Mouse (Mus musculus) limb, embryonic 11.5 days (tissue): ENCODE results near the gene Map3k6. TPM values are rescaled to one million over a fixed set of nuclear protein-coding genes. Genes with fewer than 3 reads are reported as not detected.

ENCODE experiments used
- ATAC-seq: fragments of 200-750 bp; cut with Nextera tagmentation; 2 replicates; pipeline ENCODE4 v1.8.0; 2017; ENCODE audit warnings: low read depth; ENCODE audit not compliant: insufficient number of reproducible peaks, low FRiP score, low TSS enrichment
- DNase-seq: peaks from one replicate; pipeline ENCODE4 v3.0.0-alpha.2; 2015; ENCODE audit warnings: low spot score
- H3K27ac ChIP-seq: fragments of 300-500 bp; sonication (generic); replicated peaks from 2 replicates; pipeline ENCODE4 v1.5.1; 2014; ENCODE audit warnings: low read depth, mild to moderate bottlenecking, low read length
- H3K27me3 ChIP-seq: fragments of 300-500 bp; sonication (generic); 2 replicates; pipeline ENCODE4 v1.6.1; 2014; ENCODE audit warnings: mild to moderate bottlenecking, low read length, mixed read lengths; ENCODE audit not compliant: control insufficient read depth, insufficient read depth
- H3K36me3 ChIP-seq: fragments of 300-500 bp; sonication (generic); 2 replicates; pipeline ENCODE4 v1.6.1; 2014; ENCODE audit warnings: mild to moderate bottlenecking, low read length, moderate library complexity, mixed read lengths; ENCODE audit not compliant: control insufficient read depth, insufficient read depth
- H3K4me1 ChIP-seq: fragments of 300-500 bp; sonication (generic); 2 replicates; pipeline ENCODE4 v1.6.1; 2014; ENCODE audit warnings: low read length, mixed read lengths; ENCODE audit not compliant: control insufficient read depth, insufficient read depth
- H3K4me2 ChIP-seq: fragments of 300-500 bp; sonication (generic); 2 replicates; pipeline ENCODE4 v1.6.1; 2014; ENCODE audit warnings: low read depth, mild to moderate bottlenecking, moderate library complexity; ENCODE audit not compliant: severe bottlenecking
- H3K4me3 ChIP-seq: fragments of 300-500 bp; sonication (generic); 2 replicates; pipeline ENCODE4 v1.5.1; 2014; ENCODE audit warnings: low read depth, low read length
- H3K9ac ChIP-seq: fragments of 300-500 bp; sonication (generic); 2 replicates; pipeline ENCODE4 v1.6.1; 2014; ENCODE audit warnings: mild to moderate bottlenecking, low read length
- H3K9me3 ChIP-seq: fragments of 300-500 bp; sonication (generic); 2 replicates; pipeline ENCODE4 v1.6.1; 2016; ENCODE audit warnings: low read length; ENCODE audit not compliant: control insufficient read depth
- WGBS: fragments of 180-500 bp; shearing (Covaris S2); extraction: QIAGEN DNeasy Blood & Tissue Kit; methylation state at CpG from one replicate; pipeline ENCODE4 v1.1.7; 2014; 5-methylcytosine and 5-hydroxymethylcytosine counted together
- polyA plus RNA-seq: library from polyadenylated mRNA; unstranded; fragments of >200 nt; fragmentation: Nextera tagmentation; extraction: Ambion mirVana; gene quantifications from 2 replicates; pipeline ENCODE4 v1.2.1, GENCODE M21; 2014

Gene Map3k6
- polyA plus RNA-seq, 1 experiment from 2014 or later: 1.7 TPM

DNA sequence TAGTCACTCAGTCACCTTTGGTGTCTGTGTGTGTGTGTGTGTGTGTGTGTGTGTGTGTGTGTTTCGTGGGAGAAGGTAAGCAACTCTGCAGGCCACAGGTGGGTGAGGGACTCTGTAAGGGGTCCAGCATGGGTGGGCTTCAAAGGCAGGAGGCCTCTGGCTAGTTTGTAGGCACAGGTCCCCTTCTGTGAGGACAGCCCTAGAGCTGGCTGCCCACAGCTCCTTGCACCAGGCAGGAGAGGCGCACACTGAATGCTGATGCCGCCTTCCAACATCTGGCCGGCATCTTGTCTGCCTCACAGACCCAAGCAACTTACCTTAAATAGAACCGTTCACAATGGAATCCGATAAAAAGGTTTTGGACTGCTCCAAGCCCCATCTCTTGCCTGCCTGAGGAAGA is 40.9 kb upstream of the Map3k6 start:
- H3K27ac ChIP-seq: peak overlapping the region; percentile 30
- H3K4me2 ChIP-seq: no peak overlapping the region; the same call in 1 of the 2 replicates
- no peak for DNase-seq
- H3K27me3 ChIP-seq: no peaks in the 10 kb centered on the region
- no peaks in the 10 kb centered on the region for H3K9me3 ChIP-seq
- no peak overlapping the region for H3K9ac ChIP-seq
- H3K4me1 ChIP-seq: peaks cover 59% of the 10 kb centered on the region
- WGBS: 43% methylated on average over 6 of the region's 6 CpGs
- no peak overlapping the region for H3K4me3 ChIP-seq
- H3K36me3 ChIP-seq: no peaks in the 10 kb centered on the region
- no peak for ATAC-seq

DNA sequence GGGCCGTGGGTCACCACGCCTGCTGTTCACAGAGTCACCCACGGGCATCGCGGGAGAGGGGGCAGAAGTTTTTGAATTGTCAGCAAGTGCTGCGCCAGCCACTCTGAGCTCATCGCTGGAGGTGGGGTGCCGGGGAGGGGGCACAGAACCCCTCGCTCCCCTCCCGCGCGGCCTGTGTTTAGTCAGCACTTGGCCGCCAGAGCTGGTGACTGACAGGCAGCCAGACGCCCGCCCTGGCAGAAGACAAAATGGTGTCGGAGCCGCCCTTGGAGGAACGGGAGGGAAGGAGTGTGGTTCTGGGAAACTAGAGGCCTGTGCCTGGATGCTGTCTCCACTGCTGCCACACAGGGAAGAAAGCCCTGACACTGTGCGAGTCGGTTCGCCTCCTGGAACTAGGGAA is 40.3 kb upstream of the Map3k6 start:
- DNase-seq (no peak), ATAC-seq (no peak)
- Histone ChIP-seq H3K4me2 (no peak overlapping the region; the same call in 1 of the 2 replicates), H3K27me3 (no peaks in the 10 kb centered on the region), H3K4me1 (peaks cover 61% of the 10 kb centered on the region), H3K27ac (peak overlapping the region; percentile 30; the same call in 1 of the 2 replicates), H3K4me3 (no peak overlapping the region), H3K9me3 (no peaks in the 10 kb centered on the region), H3K9ac (no peak overlapping the region), H3K36me3 (no peaks in the 10 kb centered on the region)
- WGBS: 39% methylated on average over 21 of the region's 21 CpGs

DNA sequence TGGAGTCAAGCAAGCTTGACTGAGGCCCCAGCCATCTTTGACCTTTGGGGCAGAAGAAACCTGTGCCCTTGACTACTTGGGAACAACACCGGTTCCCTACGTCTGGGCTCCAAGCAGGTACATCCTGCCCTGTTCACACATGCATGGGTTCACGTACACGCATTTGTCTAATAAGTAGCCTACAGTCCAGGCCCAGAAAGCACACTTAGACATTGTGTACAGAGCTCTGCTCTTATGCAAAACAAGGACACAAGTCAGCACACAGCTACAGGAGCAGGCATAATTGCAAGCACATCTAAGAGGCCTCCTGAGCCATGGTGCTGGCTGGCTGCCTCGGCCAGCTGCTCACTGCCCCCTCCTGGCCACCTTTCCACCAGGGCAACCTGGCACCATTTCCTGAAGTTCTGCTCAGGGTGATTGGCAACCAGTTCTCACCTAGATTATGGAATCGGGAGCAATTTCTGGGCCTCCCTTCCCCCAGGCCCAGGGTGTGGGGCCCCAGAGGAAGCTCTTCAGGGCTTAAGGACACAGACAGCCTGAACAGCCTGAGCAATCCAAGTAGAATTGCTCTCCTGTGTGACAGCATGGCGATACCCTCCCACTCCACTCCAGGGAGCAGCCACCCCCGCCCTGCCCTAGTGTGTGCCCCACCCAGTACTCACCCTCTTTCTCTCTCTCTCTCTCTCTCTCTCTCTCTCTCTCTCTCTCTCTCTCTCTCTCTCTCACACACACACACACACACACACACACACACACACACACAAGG is 39.4 kb upstream of the Map3k6 start:
- no peak for ATAC-seq
- WGBS: 61% methylated on average over 8 of the region's 8 CpGs
- no peak overlapping the region for H3K27ac ChIP-seq

DNA sequence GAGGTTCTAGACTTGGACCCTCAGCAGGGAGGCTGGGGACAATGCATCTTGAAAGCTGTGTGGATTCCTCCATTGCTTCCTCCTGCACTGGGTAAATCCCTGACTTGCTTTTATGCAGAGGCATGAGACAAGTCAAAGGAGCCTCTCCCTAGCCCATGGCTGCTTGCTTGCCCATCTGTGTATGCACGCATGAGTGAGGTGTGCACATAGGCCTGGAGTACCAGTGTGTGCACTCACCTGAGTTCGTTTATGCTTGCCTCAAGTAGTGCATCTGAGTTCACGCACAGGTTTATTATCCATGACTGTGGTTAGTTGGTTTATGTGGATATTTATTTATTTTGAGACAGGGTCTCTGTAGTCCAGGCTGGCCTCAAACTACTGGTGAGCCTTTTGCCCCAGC is 38.4 kb upstream of the Map3k6 start:
- Histone ChIP-seq H3K27me3 (no peaks in the 10 kb centered on the region), H3K4me1 (peaks cover 46% of the 10 kb centered on the region), H3K4me3 (no peak overlapping the region), H3K9me3 (no peaks in the 10 kb centered on the region), H3K27ac (no peak overlapping the region), H3K9ac (no peak overlapping the region), H3K36me3 (no peaks in the 10 kb centered on the region), H3K4me2 (no peak overlapping the region)
- no peak for ATAC-seq
- 95% methylated on average over 3 of the region's 3 CpGs for WGBS
- no peak for DNase-seq

More for the DNA sequence above, 39.4 kb upstream of the Map3k6 start:
- peak; percentile 64 for DNase-seq
- peaks cover 57% of the 10 kb centered on the region for H3K4me1 ChIP-seq
- no peak overlapping the region for H3K9ac ChIP-seq
- no peak overlapping the region for H3K4me2 ChIP-seq
- no peaks in the 10 kb centered on the region for H3K9me3 ChIP-seq
- H3K36me3 ChIP-seq: no peaks in the 10 kb centered on the region
- no peak overlapping the region for H3K4me3 ChIP-seq
- no peaks in the 10 kb centered on the region for H3K27me3 ChIP-seq

GRCm38 (mm10) chr4:133203591-133203990 is 37.0 kb upstream of the Map3k6 start:
- H3K4me3 ChIP-seq: no peak overlapping the region
- H3K27me3 ChIP-seq: no peaks in the 10 kb centered on the region
- H3K4me1 ChIP-seq: peaks cover 33% of the 10 kb centered on the region
- H3K36me3 ChIP-seq: no peaks in the 10 kb centered on the region
- H3K9ac ChIP-seq: no peak overlapping the region
- DNase-seq (no peak), ATAC-seq (no peak)
- H3K4me2 ChIP-seq: no peak overlapping the region
- 68% methylated on average over 3 of the region's 3 CpGs for WGBS
- H3K27ac ChIP-seq: no peak overlapping the region
- no peaks in the 10 kb centered on the region for H3K9me3 ChIP-seq

DNA sequence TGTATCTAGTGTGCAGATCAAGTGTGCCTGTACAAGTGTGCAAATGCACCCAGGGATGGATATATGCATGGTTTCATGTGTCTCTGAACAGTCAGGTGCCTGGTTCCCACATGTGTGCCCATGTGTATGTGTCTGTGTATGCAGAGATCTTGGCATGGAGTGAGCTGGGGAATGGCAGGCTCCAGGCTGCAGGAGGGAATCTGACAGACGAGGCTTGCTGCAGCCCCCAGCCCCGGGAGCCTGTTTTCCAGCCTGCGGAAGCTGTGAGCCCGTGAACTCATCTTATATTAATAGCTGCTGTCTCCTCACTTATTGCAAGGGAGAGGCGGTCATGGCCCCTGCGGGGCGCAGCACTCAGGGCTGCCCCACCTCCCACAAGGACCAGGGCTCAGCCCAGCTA is 36.2 kb upstream of the Map3k6 start:
- WGBS: 42% methylated on average over 7 of the region's 7 CpGs

GRCm38 (mm10) chr4:133209366-133209765 is 31.3 kb upstream of the Map3k6 start:
- no peak overlapping the region for H3K9ac ChIP-seq
- no peaks in the 10 kb centered on the region for H3K36me3 ChIP-seq
- H3K27ac ChIP-seq: no peak overlapping the region
- DNase-seq (peak; percentile 80), ATAC-seq (no peak)
- H3K4me1 ChIP-seq: peaks cover 19% of the 10 kb centered on the region
- no peaks in the 10 kb centered on the region for H3K9me3 ChIP-seq
- H3K4me2 ChIP-seq: no peak overlapping the region
- no peak overlapping the region for H3K4me3 ChIP-seq
- 5% methylated on average over 11 of the region's 11 CpGs for WGBS
- H3K27me3 ChIP-seq: peaks cover 22% of the 10 kb centered on the region

More for the DNA sequence above, 36.2 kb upstream of the Map3k6 start:
- H3K27ac ChIP-seq: no peak overlapping the region
- no peaks in the 10 kb centered on the region for H3K36me3 ChIP-seq
- H3K4me3 ChIP-seq: no peak overlapping the region
- no peaks in the 10 kb centered on the region for H3K9me3 ChIP-seq
- H3K9ac ChIP-seq: peak overlapping the region; percentile 22; the same call in 1 of the 2 replicates
- ATAC-seq: no peak
- DNase-seq: no peak
- peaks cover 25% of the 10 kb centered on the region for H3K4me1 ChIP-seq
- no peaks in the 10 kb centered on the region for H3K27me3 ChIP-seq
- no peak overlapping the region for H3K4me2 ChIP-seq

DNA sequence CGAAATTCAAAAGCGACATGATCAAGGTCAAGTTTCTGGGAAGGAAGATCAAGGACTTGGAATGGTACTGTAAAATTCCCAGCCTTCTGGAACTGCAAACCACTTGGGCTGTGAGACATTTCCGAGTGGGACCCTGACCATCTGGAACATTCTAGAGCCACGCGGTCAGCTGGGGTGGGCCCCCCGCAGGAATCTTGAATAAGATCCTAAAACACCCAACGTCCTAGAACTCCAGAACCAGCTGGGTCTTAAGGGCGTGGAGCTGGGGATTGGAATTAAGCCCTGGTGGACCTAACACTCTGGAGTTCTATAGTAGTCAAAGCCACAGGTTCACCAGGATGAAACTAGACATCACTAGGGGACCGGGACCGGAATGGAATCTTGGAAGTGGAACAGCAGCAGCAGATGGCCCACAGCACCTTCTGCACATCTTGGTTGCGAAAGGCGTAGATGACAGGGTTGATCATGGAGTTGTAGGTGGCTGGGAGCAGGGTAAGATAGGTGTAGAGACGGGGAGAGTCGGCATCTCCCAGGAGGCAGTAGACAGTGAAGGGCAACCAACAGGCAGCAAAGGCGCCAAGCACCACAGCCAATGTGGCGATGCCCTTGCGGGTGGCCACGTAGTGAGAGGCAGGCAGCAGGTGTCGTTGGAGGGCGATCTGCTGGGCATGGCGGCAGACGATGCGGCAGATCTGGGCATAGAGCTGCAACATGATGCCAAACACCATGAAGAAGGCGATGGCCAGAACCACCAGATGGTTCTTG is 30.4 kb upstream of the Map3k6 start:
- Histone ChIP-seq H3K4me3 (no peak overlapping the region), H3K36me3 (no peaks in the 10 kb centered on the region), H3K4me2 (no peak overlapping the region), H3K4me1 (peaks cover 13% of the 10 kb centered on the region), H3K27me3 (peaks cover 22% of the 10 kb centered on the region), H3K9ac (no peak overlapping the region), H3K9me3 (no peaks in the 10 kb centered on the region), H3K27ac (no peak overlapping the region)
- ATAC-seq (no peak), DNase-seq (no peak)
- 92% methylated on average over 24 of the region's 24 CpGs for WGBS
